Mouse (Mus musculus) lung, postnatal 0 days (tissue): ENCODE data around the gene Cda.

ENCODE experiments used
- CTCF ChIP-seq: IDR thresholded peaks from 2 replicates; pipeline ENCODE4 v1.5.1; 2016; ENCODE audit warnings: antibody characterized with exemption, mild to moderate bottlenecking
- EP300 ChIP-seq: IDR thresholded peaks from 2 replicates; pipeline ENCODE4 v1.6.1; 2016; ENCODE audit warnings: antibody characterized with exemption, mild to moderate bottlenecking, control low read depth

- TF ChIP-seq CTCF (no peak), EP300 (no peak)
These were observed 60.8 kb downstream of the Cda start for GRCm38 (mm10) chr4:138307025-138307424.
